Comparison of ENCODE assay signal across 8 mouse cellular contexts in genomic region chr13:43519251-43519650, GRCm38 (mm10).
"Had no signal": no experiment of that assay in that cellular context is flagged by ENCODE, and none has a peak within 500 bp of the region (broad histone marks: within the 10 kb centered on the region; RNA-seq: fewer than 3 reads in every experiment).

No protein-coding gene starts in this region.

- H3K4me2 ChIP-seq: midbrain, embryonic 12.5 days had no signal

- H3K27me3 ChIP-seq: midbrain, embryonic 12.5 days had no signal

- H3K9ac ChIP-seq: liver, embryonic 14.5 days; midbrain, embryonic 12.5 days had no signal

- H3K36me3 ChIP-seq: midbrain, embryonic 12.5 days had no signal

- H3K4me3 ChIP-seq: midbrain, embryonic 12.5 days had no signal

- H3K27ac ChIP-seq: liver, embryonic 14.5 days; midbrain, embryonic 12.5 days; stomach, postnatal 0 days had no signal

- DNase-seq: kidney, adult 8-10 months; kidney, postnatal 25 days; layer of hippocampus, postnatal 36 days; lung, adult 18-20 months; thymus, postnatal 4 days had no signal
